Mouse (Mus musculus): ENCODE data around the gene P4ha1.
A peak's percentile ranks its signal among the peaks of the same experiment; 100 is the strongest.
"Not testable (repeated sequence)": the region's sequence is repeated elsewhere in the genome, so short reads cannot be mapped to it uniquely, and the experiment has no call there.

Gene P4ha1

DNA sequence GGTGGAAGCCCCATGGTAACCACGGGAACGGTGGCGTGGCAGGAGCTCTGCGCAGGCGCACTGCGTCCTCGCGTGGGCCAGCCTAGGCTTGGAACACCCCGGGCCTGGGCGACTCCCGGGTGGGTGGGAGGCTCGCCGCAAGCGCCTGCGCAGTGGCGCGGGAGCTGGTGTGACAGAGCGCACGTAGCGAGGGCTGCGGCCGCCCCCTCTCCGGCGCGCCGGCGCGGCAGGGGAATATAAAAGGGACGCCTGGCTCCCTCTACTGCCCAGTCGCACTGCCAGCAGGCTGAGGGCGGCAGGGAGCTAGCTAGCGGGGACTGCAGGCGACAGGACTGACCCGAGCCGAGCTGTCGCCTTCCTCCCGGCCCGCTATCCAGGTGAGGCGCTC, at the start of gene P4ha1:
P4ha1 (plus strand) TSS at position 197 of the 388 bp plus-strand sequence.
- peak; percentile 99 for DNase-seq (ENCODE audit: low spot score)

- no peak for DNase-seq (ENCODE audit: low spot score)
Observed at GRCm38 (mm10) chr10:59275745-59276144, 47.4 kb upstream of the P4ha1 start.

DNA sequence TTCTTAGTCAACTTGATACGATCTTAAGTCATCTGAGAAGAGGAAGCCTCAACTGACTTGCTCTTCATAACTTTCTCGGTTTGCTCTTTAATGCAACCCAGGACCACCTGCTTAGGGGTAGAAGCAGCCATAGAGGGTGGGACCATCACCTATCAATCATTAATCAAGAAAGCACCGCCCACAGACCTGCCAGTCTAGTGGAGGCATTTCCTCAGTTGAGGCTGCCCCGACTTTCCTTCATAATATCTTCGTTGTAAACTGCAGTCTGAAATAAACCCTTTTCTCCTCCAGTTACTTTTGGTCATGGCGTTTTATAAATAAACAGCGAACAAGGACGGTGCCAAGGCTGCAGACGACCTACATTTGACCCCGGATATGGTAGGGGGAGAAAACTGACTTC, 46.0 kb upstream of the P4ha1 start:
- no peak for DNase-seq (ENCODE audit: low spot score)

- DNase-seq (ENCODE audit: low spot score): no peak
Observed at GRCm38 (mm10) chr10:59277729-59278475, 45.2 kb upstream of the P4ha1 start.

- no peak for DNase-seq (ENCODE audit: low spot score)
Observed at GRCm38 (mm10) chr10:59283164-59283563, 39.9 kb upstream of the P4ha1 start.

GRCm38 (mm10) chr10:59283749-59284148, 39.3 kb upstream of the P4ha1 start:
- no peak for DNase-seq (ENCODE audit: low spot score)

DNA sequence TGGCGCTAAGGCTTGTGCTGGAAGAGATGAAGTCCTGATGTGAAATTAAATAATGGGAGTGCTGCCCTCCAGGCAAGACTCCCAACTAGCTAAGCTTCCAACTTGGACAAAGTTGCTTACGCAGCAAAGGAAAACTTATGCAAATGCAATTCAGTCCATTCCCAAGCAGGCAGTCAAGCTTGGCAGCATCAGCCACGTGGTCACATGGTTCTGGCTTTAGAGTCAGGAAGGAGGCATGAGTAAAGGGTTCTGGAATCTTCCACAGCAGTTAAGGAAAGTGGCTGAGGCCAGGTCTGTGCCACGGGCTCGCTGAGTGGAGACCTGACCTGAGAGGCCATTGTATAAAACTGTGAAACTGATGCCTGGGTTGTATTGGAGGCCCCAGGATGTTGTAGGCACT, 37.6 kb upstream of the P4ha1 start:
- DNase-seq (ENCODE audit: low spot score): no peak

DNA sequence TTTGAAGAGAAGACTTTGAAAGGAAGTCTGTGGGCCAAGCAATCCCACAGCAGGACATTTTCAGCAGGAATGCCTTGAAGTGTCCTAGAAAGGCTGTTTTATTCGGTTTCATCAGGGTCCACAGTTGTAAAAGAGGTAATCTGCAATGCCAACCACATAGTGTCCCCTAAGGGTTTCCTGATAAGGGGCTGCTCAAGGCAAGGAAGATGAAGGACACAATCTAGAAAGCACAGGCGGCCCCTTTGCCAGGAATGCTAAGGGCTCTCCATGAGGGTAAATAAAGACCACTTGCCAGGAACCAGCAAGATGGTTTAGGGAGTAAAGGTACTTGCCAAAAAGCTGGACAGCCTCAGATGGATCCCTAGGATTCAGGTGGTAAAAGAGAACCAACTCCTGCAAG, 35.8 kb upstream of the P4ha1 start:
- DNase-seq (ENCODE audit: low spot score): no peak

DNA sequence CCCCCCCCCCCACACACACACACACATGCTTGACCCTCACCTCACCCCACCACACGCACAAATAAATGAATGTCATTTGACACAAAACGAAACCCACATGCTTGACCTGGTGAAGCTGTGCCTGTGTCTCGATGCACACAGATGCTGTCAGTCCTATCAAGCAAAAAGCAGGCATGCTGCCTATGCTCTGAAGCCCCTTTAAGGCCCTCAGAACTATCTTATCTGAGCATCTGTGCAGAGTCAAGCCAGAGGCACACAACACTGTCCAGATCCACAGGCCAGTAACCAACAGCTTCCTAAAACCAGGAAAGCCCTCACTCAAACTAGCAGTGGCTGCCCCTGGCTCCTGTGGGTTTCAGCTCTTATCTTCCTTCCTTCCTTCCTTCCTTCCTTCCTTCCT, 35.4 kb upstream of the P4ha1 start:
- no peak for DNase-seq (ENCODE audit: low spot score)

GRCm38 (mm10) chr10:59289062-59289461, 34.0 kb upstream of the P4ha1 start:
- no peak for DNase-seq (ENCODE audit: low spot score)

GRCm38 (mm10) chr10:59291536-59291935, 31.6 kb upstream of the P4ha1 start:
- DNase-seq (ENCODE audit: low spot score): no peak

DNA sequence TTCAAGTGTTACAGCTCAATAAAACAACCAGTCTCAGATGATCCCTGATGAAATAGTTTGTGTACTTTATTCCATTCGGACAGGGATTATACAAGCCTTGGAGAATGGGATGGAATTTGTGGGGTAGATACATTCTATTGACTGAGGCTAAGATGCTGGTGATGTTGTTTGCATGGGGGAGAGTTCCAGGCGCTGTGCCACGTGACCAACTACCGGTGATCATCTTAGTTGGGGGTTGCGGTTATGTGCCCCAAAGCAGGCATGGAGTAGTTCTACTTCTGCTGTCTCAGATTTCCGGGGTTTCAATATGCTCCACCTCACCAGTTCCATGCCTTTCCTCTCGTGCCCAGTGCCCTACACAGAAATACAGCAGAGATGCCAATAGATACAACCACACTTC, 31.0 kb upstream of the P4ha1 start:
- no peak for DNase-seq (ENCODE audit: low spot score)

DNA sequence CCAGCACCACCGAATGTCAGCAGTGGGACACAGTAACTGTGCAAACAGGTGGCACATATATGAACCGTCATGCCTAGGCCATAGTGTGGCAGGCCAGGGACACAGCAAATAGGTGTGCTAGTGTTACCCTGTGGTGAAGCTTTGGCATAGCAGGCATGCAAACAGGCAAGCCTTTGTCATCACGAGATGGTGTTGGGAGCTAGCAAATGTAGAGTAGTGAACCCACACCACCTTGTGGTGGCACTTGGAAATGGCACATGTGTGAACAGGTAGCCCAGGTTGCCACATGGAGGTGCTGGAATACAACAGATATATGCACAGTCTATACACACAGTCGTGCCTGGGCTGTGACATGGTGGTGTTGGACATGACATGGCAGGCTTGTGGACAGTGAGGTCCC, 30.5 kb upstream of the P4ha1 start:
- DNase-seq (ENCODE audit: low spot score): peak; percentile 86

DNA sequence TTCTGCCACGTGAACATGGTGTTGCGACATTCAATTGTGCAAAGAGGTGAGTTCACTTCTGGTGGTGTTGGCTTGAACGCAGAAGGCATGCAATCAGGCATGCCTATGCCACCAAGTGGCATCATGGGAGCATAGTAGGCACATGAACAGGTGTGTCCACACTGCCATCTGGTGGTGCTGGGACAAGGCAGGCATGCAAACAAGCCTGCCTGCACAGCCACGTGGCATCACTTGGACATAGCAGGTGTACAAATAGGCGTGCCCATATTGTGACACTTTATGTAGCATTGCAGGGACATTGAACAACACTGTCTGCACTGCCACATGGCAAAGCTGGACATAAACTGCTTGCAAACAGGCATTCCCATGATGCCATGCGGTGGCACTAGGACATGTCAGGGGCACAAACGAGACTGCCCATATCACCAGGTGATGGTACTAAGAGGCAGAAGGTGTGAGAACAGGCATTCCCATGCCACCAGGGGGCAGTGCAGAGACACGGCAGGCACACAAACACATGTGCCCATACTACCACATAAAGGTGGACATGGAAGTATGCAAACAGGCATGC, 27.8 kb upstream of the P4ha1 start:
- peak; percentile 66 for DNase-seq (ENCODE audit: low spot score)

DNA sequence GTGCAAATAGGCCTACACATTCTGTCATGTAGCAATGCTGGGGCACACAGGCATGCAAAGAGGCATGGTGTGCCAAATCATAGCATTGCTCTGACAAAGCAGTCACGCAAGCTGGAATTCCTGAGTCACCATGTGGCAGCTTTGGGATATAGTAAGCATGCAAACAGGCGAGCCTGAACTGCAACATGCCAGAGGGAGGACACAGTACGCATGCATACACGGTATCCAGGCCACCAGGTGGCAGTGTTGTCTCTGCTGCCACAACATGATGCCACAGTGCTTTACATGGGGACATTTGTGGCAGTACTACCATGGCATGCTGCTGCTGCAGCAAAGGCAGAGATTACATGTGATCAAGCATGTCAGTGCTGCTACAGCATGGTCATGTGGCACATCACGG, 26.8 kb upstream of the P4ha1 start:
- peak; percentile 79 for DNase-seq (ENCODE audit: low spot score)

- not testable (repeated sequence) for DNase-seq (ENCODE audit: low spot score)
Observed at GRCm38 (mm10) chr10:59302671-59303070, 20.4 kb upstream of the P4ha1 start.

DNA sequence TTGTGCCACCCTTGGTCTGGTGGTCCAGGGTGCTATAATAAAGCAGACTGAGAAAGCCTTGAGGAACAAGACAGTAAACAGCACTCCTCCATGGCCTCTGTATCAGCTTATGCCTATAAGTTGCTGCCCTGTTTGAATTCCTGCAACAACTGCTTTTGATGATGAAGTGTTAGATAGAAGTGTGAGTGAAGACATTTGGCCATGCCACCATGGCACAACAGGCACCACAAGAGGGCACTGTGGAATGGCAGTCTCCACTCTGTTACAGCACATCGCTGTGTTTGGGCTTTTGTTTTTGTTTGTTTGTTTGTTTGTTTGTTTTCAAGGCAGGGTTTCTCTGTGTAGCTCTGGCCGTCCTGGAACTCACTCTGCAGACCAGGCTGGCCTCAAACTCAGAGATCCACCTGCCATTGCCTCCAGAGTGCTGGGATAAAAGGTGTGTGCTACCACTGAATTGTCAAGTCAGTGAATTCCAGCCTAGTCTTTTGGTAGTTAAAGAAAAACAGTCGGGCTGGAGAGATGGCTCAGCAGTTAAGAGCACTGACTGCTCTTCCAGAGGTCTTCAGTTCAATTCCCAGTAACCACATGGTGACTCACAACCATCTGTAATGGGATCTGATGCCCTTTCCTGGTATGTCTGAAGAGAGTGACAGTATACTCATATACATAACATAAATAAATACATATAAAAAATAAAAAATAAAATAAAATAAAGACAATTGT, 13.9 kb upstream of the P4ha1 start:
- DNase-seq (ENCODE audit: low spot score): no peak

- DNase-seq (ENCODE audit: low spot score): no peak
Observed at GRCm38 (mm10) chr10:59310124-59310523, 13.0 kb upstream of the P4ha1 start.

DNA sequence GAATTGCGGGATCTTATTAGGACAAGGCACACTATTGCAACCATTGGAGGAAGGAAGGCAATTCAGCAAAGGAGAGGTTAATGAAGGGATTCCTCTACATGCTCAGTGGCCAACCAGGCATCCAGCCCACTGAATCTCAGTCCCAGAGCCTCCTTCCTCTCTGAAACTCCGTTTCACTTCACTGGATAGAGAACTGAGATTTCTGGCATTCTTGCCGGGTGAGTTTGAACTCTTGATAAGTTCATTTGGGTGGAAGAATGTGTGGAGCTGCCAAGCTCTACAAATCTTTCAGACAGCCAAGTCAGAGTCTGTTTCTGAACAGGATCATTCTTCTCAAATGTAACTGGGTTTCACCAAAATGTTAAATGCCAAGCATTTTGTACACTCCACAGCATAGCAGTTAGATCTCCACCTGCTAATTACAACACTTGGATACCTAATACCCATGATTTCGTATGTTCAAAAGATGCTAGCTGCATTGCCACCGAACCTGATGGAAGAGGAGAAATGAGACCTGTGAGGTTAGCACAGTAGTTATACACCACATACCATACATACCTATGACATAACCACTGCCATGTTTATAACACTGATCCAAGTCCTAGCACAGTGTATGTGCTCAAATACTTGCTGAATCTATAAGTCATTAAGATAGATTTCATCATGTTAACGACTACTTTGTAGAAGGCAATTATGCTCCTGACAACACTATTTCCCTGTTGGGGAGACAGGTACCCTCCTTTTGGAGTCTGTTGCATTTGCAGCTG, 12.2 kb upstream of the P4ha1 start:
- peak; percentile 55 for DNase-seq (ENCODE audit: low spot score)

DNA sequence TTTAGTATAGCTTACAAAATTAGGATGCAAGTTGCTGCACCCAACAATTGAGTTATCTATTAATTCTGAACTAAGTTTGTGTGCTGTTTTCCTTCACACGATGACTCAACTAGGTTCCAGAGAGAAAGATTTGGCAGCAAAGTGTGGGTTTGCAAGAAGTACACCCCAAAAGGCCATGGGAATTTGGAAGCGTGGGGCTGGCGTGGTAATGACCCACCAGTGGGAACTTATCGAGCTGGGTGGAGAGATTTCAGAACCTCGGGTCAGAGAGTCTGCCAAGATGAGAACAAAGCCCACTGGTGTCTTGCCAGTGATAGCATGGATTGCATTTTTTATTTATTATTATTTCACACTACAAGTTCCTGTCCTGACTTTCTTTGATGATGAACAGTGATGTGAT, 11.2 kb upstream of the P4ha1 start:
- no peak for DNase-seq (ENCODE audit: low spot score)

GRCm38 (mm10) chr10:59321112-59321511, 2.0 kb upstream of the P4ha1 start:
- DNase-seq (ENCODE audit: low spot score): no peak

- DNase-seq (ENCODE audit: low spot score): no peak
Observed at GRCm38 (mm10) chr10:59322271-59322670, 825 bp upstream of the P4ha1 start.

Measured in lung, postnatal 25 days (tissue).